Mouse (Mus musculus): ENCODE measurements around the gene Rab25.

DNA sequence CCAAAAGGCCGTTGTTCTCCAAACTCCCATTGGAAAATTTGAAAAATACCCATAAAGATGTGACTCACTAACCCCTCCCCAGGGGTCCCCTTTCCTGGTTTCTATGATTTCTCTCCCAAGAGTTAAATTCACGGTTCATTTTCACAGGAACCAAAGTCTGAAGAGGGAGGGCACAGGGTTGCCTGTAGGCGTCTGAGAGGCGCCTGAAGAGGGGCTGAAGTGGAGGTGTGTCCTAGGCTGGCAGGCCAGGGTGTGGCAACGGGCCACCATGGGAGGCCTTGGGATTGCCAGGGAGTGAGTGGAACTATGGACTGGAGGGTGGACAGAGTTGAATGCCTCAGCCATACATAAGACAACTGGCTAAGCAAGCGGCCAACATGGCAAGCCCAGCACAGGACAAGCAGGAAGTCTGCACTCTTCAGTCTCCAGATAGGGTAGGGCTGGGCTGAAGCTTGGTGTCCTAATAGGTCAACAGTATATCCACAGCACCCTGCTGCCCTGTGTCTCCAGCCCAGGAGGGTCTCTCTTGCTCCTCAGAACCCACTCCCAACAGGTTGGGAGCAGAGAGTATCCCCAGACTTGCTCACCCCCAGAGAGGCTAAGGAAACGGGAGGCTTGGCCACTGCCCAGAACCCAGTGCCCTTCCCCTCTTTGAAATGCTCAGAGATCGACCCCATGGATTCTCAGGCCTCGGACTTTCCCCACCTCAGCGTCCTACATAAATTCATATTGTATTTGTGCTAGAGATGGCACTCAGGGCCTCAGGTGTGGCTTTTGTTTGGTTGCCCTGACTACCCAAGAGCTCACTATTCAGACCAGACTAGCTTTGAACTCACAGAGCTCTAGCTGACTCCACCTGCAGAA is 33.6 kb downstream of the Rab25 start:
- TF ChIP-seq CTCF (IDR thresholded peaks at IDR 0.05; ENCODE audit: low read depth, low read length) = no peak
- TF ChIP-seq GATA2 (IDR thresholded peaks at IDR 0.05; ENCODE audit: borderline replicate concordance, low read depth, low read length) = no peak
